ENCODE assay signal across 11 mouse cellular contexts in the genomic region with DNA sequence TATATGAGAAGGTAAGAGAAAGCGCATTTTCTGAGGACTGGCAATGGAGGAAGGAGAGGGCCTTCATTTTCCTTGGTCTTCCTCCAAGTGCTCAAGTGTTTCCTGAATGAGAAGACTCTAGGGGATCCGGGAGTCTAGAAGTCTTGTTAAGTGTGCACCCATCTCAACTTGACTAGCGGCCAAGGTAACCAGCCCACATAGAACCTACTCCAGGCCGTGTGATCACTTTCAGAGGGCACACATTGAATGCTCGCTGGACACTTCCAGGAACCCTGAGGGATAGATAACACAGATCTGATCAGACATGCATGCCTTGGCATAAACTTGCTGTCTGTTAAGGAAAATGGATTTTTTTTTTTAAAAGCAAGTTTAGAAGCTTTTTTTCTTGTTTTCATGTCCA. TPM values are rescaled to one million over a fixed set of nuclear protein-coding genes. Genes with fewer than 3 reads are reported as not detected.
DNase-seq lines count a peak whose midpoint lies in the region; ATAC-seq lines count a peak whose summit lies in the region.
"Had no signal": no experiment of that assay in that cellular context is flagged by ENCODE, and none has a peak within 500 bp of the region (broad histone marks: within the 10 kb centered on the region; RNA-seq: fewer than 3 reads in every experiment).

No protein-coding gene starts in this region.

- H3K27me3 ChIP-seq in heart, embryonic 14.5 days (ENCODE audit: control insufficient read depth, insufficient read depth, low read length), result no peaks in the 10 kb centered on the region
- H3K27me3 ChIP-seq in megakaryocyte, embryonic 14.5 days (replicated peaks), result peaks cover 6% of the 10 kb centered on the region
- H3K27me3 ChIP-seq in splenic B cell, adult 2 months (ENCODE audit: control insufficient read depth, insufficient read depth, low read length, poor library complexity, severe bottlenecking), result no peaks in the 10 kb centered on the region

- peak overlapping the region; percentile 79 for H3K4me2 ChIP-seq in heart, embryonic 14.5 days (ENCODE audit: low read length)

- no peak overlapping the region for H3K9ac ChIP-seq in heart, embryonic 14.5 days (ENCODE audit: low read length)

- WGBS in heart, embryonic 14.5 days, result 71% methylated on average over 5 of the region's 5 CpGs

- H3K9me3 ChIP-seq in heart, embryonic 14.5 days (ENCODE audit: control insufficient read depth, low read length), result no peaks in the 10 kb centered on the region
- no peaks in the 10 kb centered on the region for H3K9me3 ChIP-seq in megakaryocyte, embryonic 14.5 days

- intact Hi-C loops in heart, postnatal 14 days (cut with DNase I), result no loop called here

- no peak overlapping the region for H3K27ac ChIP-seq in heart, embryonic 14.5 days (replicated peaks in 1 of 2; ENCODE audit: control insufficient read depth in 1 of 2, insufficient read depth in 1 of 2, low read depth in 2 of 2, low read length in 2 of 2)

- no peak overlapping the region for H3K4me3 ChIP-seq in heart, embryonic 14.5 days (ENCODE audit: control insufficient read depth in 1 of 2, insufficient read depth in 1 of 2, low read depth in 1 of 2, low read length in 2 of 2)
- H3K4me3 ChIP-seq in megakaryocyte, embryonic 14.5 days (replicated peaks), result peak overlapping the region; percentile 94

- H3K36me3 ChIP-seq in heart, embryonic 14.5 days (ENCODE audit: control insufficient read depth, insufficient read depth, low read length), result no peaks in the 10 kb centered on the region
- no peaks in the 10 kb centered on the region for H3K36me3 ChIP-seq in megakaryocyte, embryonic 14.5 days (replicated peaks; ENCODE audit: low read length)
- H3K36me3 ChIP-seq in splenic B cell, adult 2 months (ENCODE audit: control insufficient read depth, insufficient read depth, low read length, poor library complexity, severe bottlenecking), result no peaks in the 10 kb centered on the region

- peaks cover 4 to 7% of the 10 kb centered on the region in 2 experiments for H3K4me1 ChIP-seq in heart, embryonic 14.5 days (ENCODE audit: control insufficient read depth in 2 of 2, insufficient read depth in 2 of 2, low read length in 2 of 2)
- H3K4me1 ChIP-seq in megakaryocyte, embryonic 14.5 days, result peaks cover 31% of the 10 kb centered on the region

- DNase-seq in heart, postnatal 14 days, result no peak
- DNase-seq in gonadal fat pad, adult 2 months (ENCODE audit: low read depth), result peak; percentile 83
- peak; percentile 15 for DNase-seq in splenic B cell, adult 2 months (ENCODE audit: low read depth, low spot score)
- no peak for DNase-seq in ovary, postnatal 14 days (ENCODE audit: low spot score)
- no peak for DNase-seq in urinary bladder, postnatal 10 days (ENCODE audit: low spot score)
- DNase-seq: kidney, postnatal 4 days; thymus, postnatal 4 days had no signal

- ATAC-seq in heart, embryonic 14.5 days (ENCODE audit: insufficient number of reproducible peaks, insufficient read depth, low FRiP score, low read depth), result no peak
- ATAC-seq in megakaryocyte, adult 5-6 weeks (ENCODE audit: poor library complexity, severe bottlenecking), result no peak

RNA-seq across cellular contexts. Expression of a gene that starts 0.6 kb away (rescaled TPM):
- 5.1 and 6.4 TPM in 2 replicates for polyA plus RNA-seq in heart, embryonic 14.5 days (2014; fragmentation: Nextera tagmentation; extraction: Ambion mirVana)
- 1 to 10 TPM; 2.7 TPM for total RNA-seq in heart, postnatal 14 days (2021)
- 2.0 and 4.9 TPM in 2 replicates for polyA plus RNA-seq in megakaryocyte, embryonic 14.5 days (2012; ENCODE audit: insufficient read depth, low replicate concordance)
- 10.6 and 11.4 TPM in 2 replicates for total RNA-seq in megakaryocyte, adult 5-6 weeks (2015)
- total RNA-seq in megakaryocyte, adult 5-6 weeks (2017), result 6.5 and 7.6 TPM in 2 replicates
- 8.5 and 8.8 TPM in 2 replicates for polyA plus RNA-seq in gonadal fat pad, adult 2 months (2012; rRNA removed)
- total RNA-seq: MEL had no signal

RNA-seq across cellular contexts. Expression of a gene that starts 0.8 kb away (rescaled TPM):
- 1.5 and 1.7 TPM in 2 replicates for polyA plus RNA-seq in heart, embryonic 14.5 days (2014; fragmentation: Nextera tagmentation; extraction: Ambion mirVana)
- under 1 TPM; 0.49 to 0.74 TPM for total RNA-seq in heart, postnatal 14 days (2021)
- 1.2 TPM in 1 of 2 replicates, not detected in the other for polyA plus RNA-seq in megakaryocyte, embryonic 14.5 days (2012; ENCODE audit: insufficient read depth, low replicate concordance)
- total RNA-seq in megakaryocyte, adult 5-6 weeks (2015), result 2.7 and 3.7 TPM in 2 replicates
- total RNA-seq in megakaryocyte, adult 5-6 weeks (2017), result 4.7 TPM in 2 replicates
- polyA plus RNA-seq in gonadal fat pad, adult 2 months (2012; rRNA removed), result 1.9 and 2.8 TPM in 2 replicates
- total RNA-seq: MEL had no signal

Comparison
In these comparisons a context has a peak if more than half of its experiments do, and no peak if none do; other contexts are left out.
1. DNase-seq: peak in gonadal fat pad, adult 2 months (single experiment) and splenic B cell, adult 2 months (single experiment); none in heart, postnatal 14 days (0 of 2), ovary, postnatal 14 days (single experiment) and urinary bladder, postnatal 10 days (single experiment).